In genomic region chr6:84375498-84375897, GRCm38 (mm10) we compare ENCODE assay signal across 9 mouse cellular contexts.
DNase-seq lines count a peak whose midpoint lies in the region; ATAC-seq and TF ChIP-seq lines count a peak whose summit lies in the region.
"Had no signal": no experiment of that assay in that cellular context is flagged by ENCODE, and none has a peak within 500 bp of the region (broad histone marks: within the 10 kb centered on the region; RNA-seq: fewer than 3 reads in every experiment).

No protein-coding gene starts in this region.

- peak; percentile 35 to 50 for DNase-seq in heart, adult 2 months
- no peak for DNase-seq in heart, adult 9 months (ENCODE audit: low spot score in 2 of 2)
- DNase-seq in 3T3-L1 (ENCODE audit: low read depth, low spot score), result peak; percentile 73
- DNase-seq in adrenal gland, adult 18-20 months (ENCODE audit: low spot score in 2 of 2), result peak; percentile 51 to 55
- peak; percentile 78 for DNase-seq in embryonic facial prominence, embryonic 14.5 days (ENCODE audit: low spot score)
- peak; percentile 54 to 59 for DNase-seq in kidney, postnatal 25 days
- peak; percentile 59 to 62 for DNase-seq in lung, postnatal 4 days
- peak; percentile 4 to 10 for DNase-seq in thymus, postnatal 36 days

- no peaks in the 10 kb centered on the region for H3K79me2 ChIP-seq in heart, adult 2 months (replicated peaks; ENCODE audit: control insufficient read depth, insufficient read depth, low read length)

- H3K4me2 ChIP-seq in embryonic facial prominence, embryonic 14.5 days (ENCODE audit: low read depth, low read length), result no peak overlapping the region
- H3K4me2 ChIP-seq: limb, embryonic 15.5 days had no signal

- no peak for TF ChIP-seq POLR2A in heart, adult 2 months (IDR thresholded peaks at IDR 0.05; ENCODE audit: insufficient read depth, low read depth, low read length)

- TF ChIP-seq EP300 in heart, adult 2 months (IDR thresholded peaks at IDR 0.05; ENCODE audit: insufficient read depth, low read depth, low read length), result no peak

- no peak overlapping the region for H3K27ac ChIP-seq in heart, adult 2 months
- H3K27ac ChIP-seq in embryonic facial prominence, embryonic 14.5 days (replicated peaks; ENCODE audit: low read depth, low read length), result no peak overlapping the region
- H3K27ac ChIP-seq: limb, embryonic 15.5 days had no signal

- intact Hi-C loops in heart, adult 2 months (cut with DNase I), result no loop called here

- H3K4me1 ChIP-seq in heart, adult 2 months (ENCODE audit: control insufficient read depth, insufficient read depth, low read length), result no peaks in the 10 kb centered on the region
- H3K4me1 ChIP-seq in embryonic facial prominence, embryonic 14.5 days (ENCODE audit: control insufficient read depth, insufficient read depth, low read length), result no peaks in the 10 kb centered on the region

- TF ChIP-seq CTCF in heart, adult 2 months (IDR thresholded peaks at IDR 0.05), result peak; percentile 95

- no peaks in the 10 kb centered on the region for H3K9me3 ChIP-seq in embryonic facial prominence, embryonic 14.5 days (ENCODE audit: control insufficient read depth, low read length)
- H3K9me3 ChIP-seq: limb, embryonic 15.5 days had no signal

- ATAC-seq in embryonic facial prominence, embryonic 14.5 days (ENCODE audit: low read depth), result no peak

- no peaks in the 10 kb centered on the region for H3K36me3 ChIP-seq in heart, adult 2 months (ENCODE audit: control insufficient read depth, insufficient read depth, low read length)
- no peaks in the 10 kb centered on the region for H3K36me3 ChIP-seq in embryonic facial prominence, embryonic 14.5 days (ENCODE audit: control insufficient read depth, insufficient read depth, low read length)
- H3K36me3 ChIP-seq: limb, embryonic 15.5 days had no signal

- H3K9ac ChIP-seq in heart, adult 2 months (ENCODE audit: low read depth, low read length), result no peak overlapping the region
- H3K9ac ChIP-seq in embryonic facial prominence, embryonic 14.5 days (ENCODE audit: low read depth, low read length), result no peak overlapping the region
- H3K9ac ChIP-seq: limb, embryonic 15.5 days had no signal

- WGBS in heart, adult 2 months, result 16% methylated on average over 8 of the region's 8 CpGs
- 10% methylated on average over 7 of the region's 8 CpGs for WGBS in embryonic facial prominence, embryonic 14.5 days

- no peaks in the 10 kb centered on the region for H3K27me3 ChIP-seq in heart, adult 2 months (ENCODE audit: control insufficient read depth, insufficient read depth, low read length)
- H3K27me3 ChIP-seq in embryonic facial prominence, embryonic 14.5 days (replicated peaks; ENCODE audit: control insufficient read depth, insufficient read depth, low read length), result no peaks in the 10 kb centered on the region
- H3K27me3 ChIP-seq: limb, embryonic 15.5 days had no signal

- no peak overlapping the region for H3K4me3 ChIP-seq in heart, adult 2 months
- no peak overlapping the region for H3K4me3 ChIP-seq in embryonic facial prominence, embryonic 14.5 days (ENCODE audit: low read depth, low read length)
- H3K4me3 ChIP-seq: limb, embryonic 15.5 days had no signal

Comparison
In these comparisons a context has a peak if more than half of its experiments do, and no peak if none do; other contexts are left out.
1. DNase-seq: peak in heart, adult 2 months (2 of 2), 3T3-L1 (single experiment), adrenal gland, adult 18-20 months (2 of 2), embryonic facial prominence, embryonic 14.5 days (single experiment), kidney, postnatal 25 days (2 of 2), lung, postnatal 4 days (2 of 2) and thymus, postnatal 36 days (2 of 2); none in heart, adult 9 months (0 of 2).